Mouse (Mus musculus): Measurements from ENCODE around the gene Zpr1.

DNA sequence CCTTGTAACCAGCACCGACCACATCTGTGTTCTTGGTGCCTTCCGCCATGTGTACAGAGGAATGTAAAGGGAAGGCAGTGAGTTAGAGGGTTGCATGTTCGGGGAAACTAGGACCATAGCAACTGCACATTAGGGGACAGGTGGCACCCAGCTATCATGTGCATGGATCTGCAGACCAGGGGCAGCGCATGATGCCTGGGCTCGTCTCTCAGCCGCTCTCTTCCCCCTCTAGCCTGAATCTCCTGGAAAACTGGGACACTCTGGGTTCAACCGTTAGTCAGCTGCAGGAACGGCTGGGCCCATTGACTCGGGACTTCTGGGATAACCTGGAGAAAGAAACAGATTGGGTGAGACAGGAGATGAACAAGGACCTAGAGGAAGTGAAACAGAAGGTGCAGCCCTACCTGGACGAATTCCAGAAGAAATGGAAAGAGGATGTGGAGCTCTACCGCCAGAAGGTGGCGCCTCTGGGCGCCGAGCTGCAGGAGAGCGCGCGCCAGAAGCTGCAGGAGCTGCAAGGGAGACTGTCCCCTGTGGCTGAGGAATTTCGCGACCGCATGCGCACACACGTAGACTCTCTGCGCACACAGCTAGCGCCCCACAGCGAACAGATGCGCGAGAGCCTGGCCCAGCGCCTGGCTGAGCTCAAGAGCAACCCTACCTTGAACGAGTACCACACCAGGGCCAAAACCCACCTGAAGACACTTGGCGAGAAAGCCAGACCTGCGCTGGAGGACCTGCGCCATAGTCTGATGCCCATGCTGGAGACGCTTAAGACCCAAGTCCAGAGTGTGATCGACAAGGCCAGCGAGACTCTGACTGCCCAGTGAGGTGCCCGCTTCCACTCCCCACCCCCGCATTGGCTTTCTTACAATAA is 43.1 kb upstream of the Zpr1 start:
- TF ChIP-seq CTCF (IDR thresholded peaks at IDR 0.05; ENCODE audit: borderline replicate concordance, insufficient read depth, low read length) (peak; percentile 51; the same call in 1 of the 2 replicates), POLR2A (IDR thresholded peaks at IDR 0.05; ENCODE audit: low read depth, low read length) (no peak)
